Mouse (Mus musculus) lung, embryonic 14.5 days (tissue): ENCODE measurements around the gene Actn4. TPM values are rescaled to one million over a fixed set of nuclear protein-coding genes. Genes with fewer than 3 reads are reported as not detected.
A peak's percentile ranks its signal among the peaks of the same experiment; 100 is the strongest.

ENCODE experiments used
- ATAC-seq: fragments of 200-750 bp; cut with Nextera tagmentation; 2 replicates; pipeline ENCODE4 v1.8.0; 2017; ENCODE audit warnings: mild to moderate bottlenecking, moderate TSS enrichment, moderate library complexity; ENCODE audit not compliant: insufficient read depth
- DNase-seq: peaks from one replicate; pipeline ENCODE4 v3.0.0-alpha.2; 2015
- H3K27ac ChIP-seq: fragments of 300-500 bp; sonication (generic); 2 replicates; pipeline ENCODE4 v1.5.1; 2014; ENCODE audit warnings: low read depth, mild to moderate bottlenecking, moderate library complexity
- H3K27me3 ChIP-seq: fragments of 300-500 bp; sonication (generic); 2 replicates; pipeline ENCODE4 v1.6.1; 2014; ENCODE audit warnings: low read length, control low read depth; ENCODE audit not compliant: insufficient read depth
- H3K36me3 ChIP-seq: fragments of 300-500 bp; sonication (generic); 2 replicates; pipeline ENCODE4 v1.6.1; 2014; ENCODE audit warnings: control low read depth; ENCODE audit not compliant: insufficient read depth
- H3K4me1 ChIP-seq: fragments of 300-500 bp; sonication (generic); 2 replicates; pipeline ENCODE4 v1.6.1; 2014; ENCODE audit warnings: antibody characterized with exemption, control low read depth; ENCODE audit not compliant: insufficient read depth
- H3K4me2 ChIP-seq: fragments of 300-500 bp; sonication (generic); 2 replicates; pipeline ENCODE4 v1.6.1; 2014; ENCODE audit warnings: mild to moderate bottlenecking
- H3K4me3 ChIP-seq: fragments of 300-500 bp; sonication (generic); 2 replicates; pipeline ENCODE4 v1.5.1; 2014; ENCODE audit warnings: low read depth, low read length
- H3K9ac ChIP-seq: fragments of 300-500 bp; sonication (generic); 2 replicates; pipeline ENCODE4 v1.6.1; 2014
- H3K9me3 ChIP-seq: fragments of 300-500 bp; sonication (generic); 2 replicates; pipeline ENCODE4 v1.6.1; 2016; ENCODE audit warnings: low read depth, low read length, control low read depth
- CTCF ChIP-seq: IDR thresholded peaks from 2 replicates; pipeline ENCODE4 v1.5.1; 2016; ENCODE audit warnings: antibody characterized with exemption, low read depth
- WGBS: fragments of 180-500 bp; shearing (Covaris S2); extraction: QIAGEN DNeasy Blood & Tissue Kit; methylation state at CpG from one replicate; pipeline ENCODE4 v1.1.7; 2014; 5-methylcytosine and 5-hydroxymethylcytosine counted together
- polyA plus RNA-seq: library from polyadenylated mRNA; unstranded; fragments of >200 nt; fragmentation: Nextera tagmentation; extraction: Ambion mirVana; gene quantifications from 2 replicates; pipeline ENCODE4 v1.2.1, GENCODE M21; 2014

Gene Actn4
- polyA plus RNA-seq, 1 experiment from 2014 or later: 270 TPM

- DNase-seq: peak; percentile 84
- H3K4me3 ChIP-seq: peak overlapping the region; percentile 14; the same call in 1 of the 2 replicates
- WGBS: 35% methylated on average over 33 of the region's 33 CpGs
Observed at GRCm38 (mm10) chr7:28865481-28866300, 96.4 kb downstream of the Actn4 start.

GRCm38 (mm10) chr7:28864288-28864750 lies 97.8 kb downstream of the Actn4 start:
- Histone ChIP-seq H3K27me3 (no peaks in the 10 kb centered on the region), H3K9ac (no peak overlapping the region), H3K9me3 (0 out of 2 replicates have a peak, but pooled peaks cover 6% of the 10 kb centered on the region), H3K4me3 (no peak overlapping the region), H3K4me1 (peaks cover 8% of the 10 kb centered on the region; the same call in 1 of the 2 replicates), H3K4me2 (peak overlapping the region; percentile 35), H3K27ac (0 out of 2 replicates have a peak overlapping the region, but pooled peaks have one; percentile 18), H3K36me3 (no peaks in the 10 kb centered on the region)
- 38% methylated on average over 9 of the region's 9 CpGs for WGBS
- DNase-seq (peak; percentile 62), ATAC-seq (no peak)
- no peak for TF ChIP-seq CTCF

More at GRCm38 (mm10) chr7:28865481-28866300, 96.4 kb downstream of the Actn4 start:
- H3K27me3 ChIP-seq: no peaks in the 10 kb centered on the region
- 0 out of 2 replicates have a peak, but pooled peaks cover 5% of the 10 kb centered on the region for H3K9me3 ChIP-seq
- H3K4me1 ChIP-seq: peaks cover 8% of the 10 kb centered on the region; the same call in 1 of the 2 replicates
- H3K36me3 ChIP-seq: no peaks in the 10 kb centered on the region
- H3K9ac ChIP-seq: 0 out of 2 replicates have a peak overlapping the region, but pooled peaks have one; percentile 31
- no peak overlapping the region for H3K27ac ChIP-seq
- TF ChIP-seq CTCF: peak; percentile 43; the same call in 1 of the 2 replicates
- peak; percentile 63 for ATAC-seq
- H3K4me2 ChIP-seq: peak overlapping the region; percentile 56

DNA sequence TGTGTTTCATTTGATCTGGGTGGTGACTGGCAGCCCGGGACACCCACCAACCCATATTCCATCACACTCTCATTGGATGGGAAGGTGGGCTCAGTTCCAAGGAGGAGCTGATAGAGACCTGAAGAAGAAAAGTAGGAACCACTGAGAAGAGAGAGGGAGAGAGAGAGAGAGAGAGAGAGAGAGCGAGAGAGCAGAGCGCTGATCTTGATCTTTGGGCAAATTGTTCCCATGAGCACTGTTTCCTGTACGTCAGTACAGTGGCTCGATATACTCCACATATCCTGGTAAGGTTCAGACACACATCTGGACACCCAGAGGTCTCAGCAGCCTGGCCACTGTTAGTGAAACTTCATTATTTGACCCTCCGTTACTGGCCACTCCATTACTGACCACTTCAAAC lies 98.6 kb downstream of the Actn4 start, which contains the start of gene Lgals7:
Lgals7 (plus strand) TSS at position 314 of the 400 bp plus-strand sequence.
- H3K4me1 ChIP-seq: peaks cover 8% of the 10 kb centered on the region; the same call in 1 of the 2 replicates

DNA sequence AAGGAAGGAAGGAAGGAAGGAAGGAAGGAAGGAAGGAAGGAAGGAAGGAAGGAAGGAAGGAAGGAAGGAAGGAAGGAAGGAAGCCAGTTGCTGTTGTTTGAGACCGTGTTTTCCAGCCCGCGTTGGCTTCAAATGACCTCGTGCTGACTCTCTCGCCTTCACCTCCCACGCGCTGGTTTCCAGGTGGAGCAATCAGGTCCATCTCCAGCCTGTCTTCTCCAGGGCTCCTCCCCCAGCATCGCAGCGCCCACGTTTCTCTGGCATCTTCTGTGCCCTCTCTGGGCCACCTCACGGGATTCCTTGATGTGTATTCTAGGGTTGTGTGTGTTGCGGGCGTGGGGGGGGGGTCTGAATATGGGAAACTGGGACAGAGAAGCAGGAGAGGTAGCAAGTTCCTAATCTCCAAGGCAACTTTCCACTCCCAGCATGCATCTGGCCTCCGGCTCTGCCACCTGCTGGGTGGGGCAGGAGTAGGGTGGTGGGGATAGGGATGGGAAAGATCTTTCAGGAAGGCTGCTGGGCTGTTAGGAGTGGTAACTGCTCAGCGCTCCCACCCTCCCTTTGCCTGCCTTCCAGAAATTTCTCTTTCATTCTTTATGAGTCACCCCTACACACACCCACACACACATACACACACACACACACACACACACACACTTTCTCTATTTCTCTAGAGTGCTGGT lies 99.2 kb downstream of the Actn4 start:
- H3K9ac ChIP-seq: no peak overlapping the region
- 0 out of 2 replicates have a peak, but pooled peaks cover 6% of the 10 kb centered on the region for H3K9me3 ChIP-seq
- H3K4me1 ChIP-seq: peaks cover 8% of the 10 kb centered on the region; the same call in 1 of the 2 replicates
- H3K4me2 ChIP-seq: no peak overlapping the region
- ATAC-seq (no peak), DNase-seq (no peak)
- H3K4me3 ChIP-seq: no peak overlapping the region
- H3K36me3 ChIP-seq: no peaks in the 10 kb centered on the region
- WGBS: 75% methylated on average over 15 of the region's 15 CpGs
- no peaks in the 10 kb centered on the region for H3K27me3 ChIP-seq
- H3K27ac ChIP-seq: no peak overlapping the region
- TF ChIP-seq CTCF: no peak

More for the DNA sequence above, 98.6 kb downstream of the Actn4 start, which contains the start of gene Lgals7:
- H3K9ac ChIP-seq: no peak within 1 kb of the TSS
- TF ChIP-seq CTCF: no peak
- no peaks in the 10 kb centered on the region for H3K27me3 ChIP-seq
- no peaks in the 10 kb centered on the region for H3K36me3 ChIP-seq
- DNase-seq (no peak), ATAC-seq (no peak)
- WGBS: 71% methylated on average over 6 of the region's 6 CpGs
- H3K4me3 ChIP-seq: no peak within 1 kb of the TSS
- 0 out of 2 replicates have a peak, but pooled peaks cover 6% of the 10 kb centered on the region for H3K9me3 ChIP-seq
- peak within 1 kb of the TSS; percentile 35 for H3K4me2 ChIP-seq
- H3K27ac ChIP-seq: 0 out of 2 replicates have a peak within 1 kb of the TSS, but pooled peaks have one; percentile 18

GRCm38 (mm10) chr7:28860898-28861297 lies 101.2 kb downstream of the Actn4 start:
- peak; percentile 34 for TF ChIP-seq CTCF
- peaks cover 8% of the 10 kb centered on the region; the same call in 1 of the 2 replicates for H3K4me1 ChIP-seq
- H3K9me3 ChIP-seq: 0 out of 2 replicates have a peak, but pooled peaks cover 6% of the 10 kb centered on the region
- H3K36me3 ChIP-seq: no peaks in the 10 kb centered on the region
- WGBS: 87% methylated on average over 6 of the region's 6 CpGs
- ATAC-seq: no peak
- H3K4me2 ChIP-seq: no peak overlapping the region
- H3K9ac ChIP-seq: no peak overlapping the region
- H3K4me3 ChIP-seq: no peak overlapping the region
- H3K27me3 ChIP-seq: no peaks in the 10 kb centered on the region
- no peak for DNase-seq
- no peak overlapping the region for H3K27ac ChIP-seq

DNA sequence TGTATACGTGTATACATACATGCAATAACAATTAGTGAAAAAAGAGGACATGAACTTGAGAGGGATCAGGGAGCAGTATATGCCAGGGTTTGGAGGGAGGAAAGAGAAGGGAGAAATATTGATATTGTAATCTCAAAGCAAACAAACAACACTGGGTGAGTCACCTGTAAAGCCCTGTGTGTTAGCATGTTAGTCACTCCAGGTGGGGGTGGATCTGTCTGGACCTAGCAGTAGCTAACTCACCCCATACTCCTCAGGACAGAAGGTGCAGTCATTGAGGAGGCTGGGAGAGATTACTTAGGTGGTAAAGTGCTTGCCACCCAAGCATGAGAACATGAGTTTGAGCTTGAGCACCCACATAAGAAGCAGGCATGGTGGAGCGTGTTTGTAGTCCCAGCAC lies 102.2 kb downstream of the Actn4 start:
- no peak overlapping the region for H3K4me2 ChIP-seq
- H3K9ac ChIP-seq: no peak overlapping the region
- DNase-seq (no peak), ATAC-seq (no peak)
- H3K27me3 ChIP-seq: no peaks in the 10 kb centered on the region
- no peak for TF ChIP-seq CTCF
- H3K9me3 ChIP-seq: 0 out of 2 replicates have a peak, but pooled peaks cover 6% of the 10 kb centered on the region
- H3K36me3 ChIP-seq: no peaks in the 10 kb centered on the region
- WGBS: 75% methylated on average over 2 of the region's 2 CpGs
- H3K4me3 ChIP-seq: no peak overlapping the region
- no peak overlapping the region for H3K27ac ChIP-seq
- peaks cover 8% of the 10 kb centered on the region; the same call in 1 of the 2 replicates for H3K4me1 ChIP-seq
